Mouse (Mus musculus): ENCODE results near the gene Slc2a5.

- TF ChIP-seq CTCF (IDR thresholded peaks at IDR 0.05; ENCODE audit: low read depth) (no peak), EP300 (IDR thresholded peaks at IDR 0.05; ENCODE audit: low read depth) (no peak)
These were observed 32.3 kb upstream of the Slc2a5 start for GRCm38 (mm10) chr4:150086841-150087160.

All from liver, embryonic 14.5 days (tissue).